Mouse (Mus musculus): ENCODE results near the gene Gabrr3. TPM values are rescaled to one million over a fixed set of nuclear protein-coding genes. Genes with fewer than 3 reads are reported as not detected.

Gene Gabrr3
- 0.10 TPM in 1 of 2 replicates, not detected in the other for polyA plus RNA-seq (2015; fragmentation: Nextera tagmentation; extraction: Ambion mirVana)

DNA sequence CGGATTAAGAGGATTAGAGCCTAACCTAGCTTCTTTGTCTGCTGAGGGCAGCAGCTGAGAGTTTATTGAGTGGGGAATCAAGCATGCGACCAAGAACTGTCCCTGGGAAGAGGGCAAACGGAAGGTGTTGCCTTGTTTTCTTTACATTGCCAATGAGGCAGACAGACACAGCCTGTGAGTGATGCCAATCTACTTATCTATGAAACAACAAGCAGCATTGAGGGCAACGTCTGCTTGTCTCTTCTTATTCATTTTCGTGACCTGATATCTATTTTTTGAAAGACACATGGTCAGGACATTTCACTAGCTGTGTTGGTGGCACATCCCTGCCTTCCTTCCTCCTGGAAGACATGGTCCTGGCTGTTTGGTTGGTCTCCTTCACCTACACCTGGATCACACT lies at the start of gene Gabrr3:
Gene Gabrr3 (plus strand): TSS at position 301 of the 400 bp plus-strand sequence.
- peaks cover 6% of the 10 kb centered on the region; the same call in 1 of the 2 replicates for H3K4me1 ChIP-seq (replicated peaks)
- H3K27me3 ChIP-seq: no peaks in the 10 kb centered on the region
- no peaks in the 10 kb centered on the region for H3K9me3 ChIP-seq
- H3K4me2 ChIP-seq: no peak within 1 kb of the TSS
- no peak within 1 kb of the TSS for H3K9ac ChIP-seq
- ATAC-seq (ENCODE audit: low FRiP score): no peak
- no peak within 1 kb of the TSS for H3K27ac ChIP-seq
- WGBS: 59% methylated on average over 5 of the region's 5 CpGs
- no peak within 1 kb of the TSS for H3K4me3 ChIP-seq
- no peaks in the 10 kb centered on the region for H3K36me3 ChIP-seq

DNA sequence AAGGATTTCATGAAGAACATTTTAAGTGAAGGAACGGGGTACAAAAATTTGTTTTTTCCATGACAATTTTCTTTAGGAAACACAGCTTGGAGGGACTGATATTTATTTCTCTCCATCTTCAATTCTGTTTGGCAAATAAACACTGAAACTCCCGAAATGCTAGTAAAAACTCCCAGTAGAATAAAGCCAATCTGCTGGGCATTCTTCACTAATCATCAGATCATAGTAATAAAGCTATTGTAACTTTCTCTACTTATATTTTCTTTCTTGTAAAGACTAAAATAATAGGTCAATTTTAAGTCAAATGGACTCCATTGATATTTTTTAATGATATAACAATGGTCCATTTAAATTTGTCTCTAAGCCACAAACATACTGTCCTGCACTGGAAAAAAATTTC lies 43.2 kb upstream of the Gabrr3 start, which contains the start of gene Olfr209:
Gene Olfr209 (minus strand): TSS at position 101 of the 400 bp plus-strand sequence.
- no peak for ATAC-seq (ENCODE audit: low FRiP score)
- no peak within 1 kb of the TSS for H3K9ac ChIP-seq
- 82% methylated on average over 2 of the region's 2 CpGs for WGBS
- H3K27me3 ChIP-seq: no peaks in the 10 kb centered on the region
- H3K9me3 ChIP-seq: no peaks in the 10 kb centered on the region
- H3K4me3 ChIP-seq: no peak within 1 kb of the TSS
- no peaks in the 10 kb centered on the region for H3K4me1 ChIP-seq (replicated peaks)
- no peak within 1 kb of the TSS for H3K4me2 ChIP-seq
- H3K27ac ChIP-seq: no peak within 1 kb of the TSS
- H3K36me3 ChIP-seq: no peaks in the 10 kb centered on the region

DNA sequence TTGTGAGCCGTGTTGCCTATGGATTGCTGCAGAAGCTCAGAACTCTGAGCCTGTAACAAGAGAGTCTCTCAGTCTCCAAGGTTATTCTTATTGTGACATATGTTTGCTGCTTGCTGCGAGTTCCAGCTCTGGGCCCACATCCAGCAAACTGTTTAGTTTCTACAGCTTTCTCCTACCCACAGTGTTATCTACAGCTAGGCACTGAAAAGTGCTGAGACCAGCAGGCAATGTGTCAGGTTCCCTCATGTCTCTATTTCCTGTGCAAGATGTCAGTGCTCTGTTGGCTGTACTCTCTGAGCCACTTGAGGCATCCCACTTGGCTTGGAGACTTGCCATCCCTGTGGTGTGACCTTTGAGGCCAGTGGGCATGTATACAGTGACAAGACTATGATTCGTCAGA lies 13.8 kb upstream of the Gabrr3 start:
- H3K36me3 ChIP-seq: no peaks in the 10 kb centered on the region
- no peak overlapping the region for H3K4me2 ChIP-seq
- no peak overlapping the region for H3K4me3 ChIP-seq
- no peak for ATAC-seq (ENCODE audit: low FRiP score)
- H3K4me1 ChIP-seq (replicated peaks): no peaks in the 10 kb centered on the region
- H3K27ac ChIP-seq: no peak overlapping the region
- H3K9me3 ChIP-seq: 0 out of 2 replicates have a peak, but pooled peaks cover 5% of the 10 kb centered on the region
- WGBS: 80% methylated on average over 3 of the region's 3 CpGs
- no peaks in the 10 kb centered on the region for H3K27me3 ChIP-seq
- H3K9ac ChIP-seq: no peak overlapping the region

GRCm38 (mm10) chr16:59401102-59401501 lies 6.0 kb upstream of the Gabrr3 start:
- ATAC-seq (ENCODE audit: low FRiP score): no peak
- Histone ChIP-seq H3K27me3 (no peaks in the 10 kb centered on the region), H3K4me2 (no peak overlapping the region), H3K9me3 (0 out of 2 replicates have a peak, but pooled peaks cover 5% of the 10 kb centered on the region), H3K36me3 (no peaks in the 10 kb centered on the region), H3K9ac (no peak overlapping the region), H3K27ac (no peak overlapping the region), H3K4me3 (no peak overlapping the region), H3K4me1 (replicated peaks) (no peaks in the 10 kb centered on the region)
- 74% methylated on average over 7 of the region's 7 CpGs for WGBS

DNA sequence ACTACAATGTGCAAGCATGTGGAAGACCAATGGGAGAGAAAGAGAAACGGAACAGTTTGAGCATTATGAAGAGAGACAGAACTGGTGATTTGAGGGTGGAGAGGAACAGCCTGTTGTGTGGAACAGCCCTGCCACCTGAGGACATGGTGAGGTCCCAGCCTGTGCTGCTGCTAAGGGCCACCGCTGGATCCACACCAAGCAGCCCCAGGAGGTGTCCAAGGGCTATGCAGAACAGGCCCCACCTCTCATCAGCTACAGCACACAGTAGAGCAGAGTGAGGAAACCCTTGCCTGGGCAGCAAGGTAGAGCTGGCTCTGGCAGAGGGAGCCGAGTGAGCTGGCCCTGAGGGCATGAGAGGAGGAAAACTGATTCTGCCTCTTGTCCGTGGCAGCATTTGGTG lies 5.1 kb upstream of the Gabrr3 start:
- 0 out of 2 replicates have a peak, but pooled peaks cover 5% of the 10 kb centered on the region for H3K9me3 ChIP-seq
- no peaks in the 10 kb centered on the region for H3K36me3 ChIP-seq
- no peak overlapping the region for H3K27ac ChIP-seq
- no peak overlapping the region for H3K4me3 ChIP-seq
- no peaks in the 10 kb centered on the region for H3K4me1 ChIP-seq (replicated peaks)
- WGBS: 83% methylated on average over 4 of the region's 4 CpGs
- H3K4me2 ChIP-seq: no peak overlapping the region
- H3K9ac ChIP-seq: no peak overlapping the region
- H3K27me3 ChIP-seq: no peaks in the 10 kb centered on the region
- no peak for ATAC-seq (ENCODE audit: low FRiP score)

GRCm38 (mm10) chr16:59403684-59404083 lies 3.4 kb upstream of the Gabrr3 start:
- no peak overlapping the region for H3K9ac ChIP-seq
- no peaks in the 10 kb centered on the region for H3K9me3 ChIP-seq
- H3K4me3 ChIP-seq: no peak overlapping the region
- no peak overlapping the region for H3K27ac ChIP-seq
- H3K27me3 ChIP-seq: no peaks in the 10 kb centered on the region
- peak; percentile 64 for ATAC-seq (ENCODE audit: low FRiP score)
- no peak overlapping the region for H3K4me2 ChIP-seq
- H3K36me3 ChIP-seq: no peaks in the 10 kb centered on the region
- H3K4me1 ChIP-seq (replicated peaks): no peaks in the 10 kb centered on the region
- WGBS: 20% methylated on average over 4 of the region's 4 CpGs

- 80% methylated on average over 9 of the region's 9 CpGs for WGBS
Observed at GRCm38 (mm10) chr16:59404798-59405197, 2.3 kb upstream of the Gabrr3 start.

DNA sequence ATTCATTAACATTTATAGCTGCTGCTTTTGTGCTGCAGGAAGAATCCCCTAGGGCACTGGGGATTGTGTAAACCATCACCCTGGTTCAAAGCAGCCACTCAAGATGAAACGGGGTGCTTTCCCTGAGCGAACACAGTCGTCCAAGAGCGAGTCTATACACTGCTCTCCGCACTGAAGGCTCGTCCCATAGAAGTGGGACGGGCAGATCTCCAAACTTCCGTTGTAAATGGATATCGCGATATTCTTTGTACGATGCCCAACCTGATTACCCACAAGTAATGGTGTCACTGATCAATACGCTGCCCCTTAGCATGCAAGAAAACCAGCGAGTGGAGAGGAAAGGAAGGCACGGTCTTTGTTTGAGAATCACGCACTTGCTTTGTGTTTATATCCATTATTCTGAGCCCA lies 2.2 kb downstream of the Gabrr3 start:
- Histone ChIP-seq H3K4me2 (peak overlapping the region; percentile 15; the same call in 1 of the 2 replicates), H3K9ac (no peak overlapping the region), H3K27me3 (no peaks in the 10 kb centered on the region), H3K9me3 (no peaks in the 10 kb centered on the region), H3K36me3 (no peaks in the 10 kb centered on the region), H3K4me3 (no peak overlapping the region), H3K27ac (peak overlapping the region; percentile 66), H3K4me1 (replicated peaks) (peaks cover 6% of the 10 kb centered on the region; the same call in 1 of the 2 replicates)
- 42% methylated on average over 15 of the region's 15 CpGs for WGBS
- ATAC-seq (ENCODE audit: low FRiP score): peak; percentile 82

More at GRCm38 (mm10) chr16:59404798-59405197, 2.3 kb upstream of the Gabrr3 start:
- H3K4me1 ChIP-seq (replicated peaks): peaks cover 6% of the 10 kb centered on the region; the same call in 1 of the 2 replicates
- H3K27me3 ChIP-seq: no peaks in the 10 kb centered on the region
- no peaks in the 10 kb centered on the region for H3K9me3 ChIP-seq
- no peak overlapping the region for H3K4me2 ChIP-seq
- H3K9ac ChIP-seq: no peak overlapping the region
- H3K27ac ChIP-seq: no peak overlapping the region
- H3K36me3 ChIP-seq: no peaks in the 10 kb centered on the region
- no peak for ATAC-seq (ENCODE audit: low FRiP score)
- no peak overlapping the region for H3K4me3 ChIP-seq

DNA sequence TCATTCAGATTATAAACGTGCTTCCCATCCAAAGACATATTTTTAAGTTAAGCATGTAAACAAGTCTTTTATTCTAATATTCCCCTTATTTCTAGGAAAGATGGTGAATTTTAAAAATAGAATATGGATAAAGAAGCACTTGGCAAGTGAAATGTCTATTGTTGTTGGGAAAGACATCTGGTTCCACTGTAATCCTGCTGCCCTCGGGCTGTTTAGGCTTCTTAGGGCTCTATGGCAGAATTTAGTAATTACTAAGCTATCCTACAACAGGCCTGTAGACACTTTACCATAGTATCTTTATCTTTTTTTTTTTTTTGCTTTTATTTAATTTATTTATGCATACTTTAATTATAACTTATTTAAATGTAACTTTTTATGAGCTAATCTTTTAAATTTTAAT lies 2.7 kb downstream of the Gabrr3 start:
- Histone ChIP-seq H3K4me1 (replicated peaks) (peaks cover 6% of the 10 kb centered on the region; the same call in 1 of the 2 replicates), H3K27ac (peak overlapping the region; percentile 66)
- WGBS: 63% methylated on average over 2 of the region's 2 CpGs

GRCm38 (mm10) chr16:59413475-59413874 lies 6.3 kb downstream of the Gabrr3 start:
- no peaks in the 10 kb centered on the region for H3K27me3 ChIP-seq
- no peaks in the 10 kb centered on the region for H3K9me3 ChIP-seq
- H3K36me3 ChIP-seq: no peaks in the 10 kb centered on the region
- WGBS: 68% methylated on average over 4 of the region's 4 CpGs
- no peak overlapping the region for H3K9ac ChIP-seq
- no peak overlapping the region for H3K4me3 ChIP-seq
- peaks cover 6% of the 10 kb centered on the region; the same call in 1 of the 2 replicates for H3K4me1 ChIP-seq (replicated peaks)
- H3K27ac ChIP-seq: no peak overlapping the region
- no peak for ATAC-seq (ENCODE audit: low FRiP score)
- H3K4me2 ChIP-seq: no peak overlapping the region

More for the DNA sequence above, 2.7 kb downstream of the Gabrr3 start:
- H3K36me3 ChIP-seq: no peaks in the 10 kb centered on the region
- no peak overlapping the region for H3K4me3 ChIP-seq
- ATAC-seq (ENCODE audit: low FRiP score): no peak
- H3K9ac ChIP-seq: no peak overlapping the region
- H3K9me3 ChIP-seq: no peaks in the 10 kb centered on the region
- no peak overlapping the region for H3K4me2 ChIP-seq
- H3K27me3 ChIP-seq: no peaks in the 10 kb centered on the region

DNA sequence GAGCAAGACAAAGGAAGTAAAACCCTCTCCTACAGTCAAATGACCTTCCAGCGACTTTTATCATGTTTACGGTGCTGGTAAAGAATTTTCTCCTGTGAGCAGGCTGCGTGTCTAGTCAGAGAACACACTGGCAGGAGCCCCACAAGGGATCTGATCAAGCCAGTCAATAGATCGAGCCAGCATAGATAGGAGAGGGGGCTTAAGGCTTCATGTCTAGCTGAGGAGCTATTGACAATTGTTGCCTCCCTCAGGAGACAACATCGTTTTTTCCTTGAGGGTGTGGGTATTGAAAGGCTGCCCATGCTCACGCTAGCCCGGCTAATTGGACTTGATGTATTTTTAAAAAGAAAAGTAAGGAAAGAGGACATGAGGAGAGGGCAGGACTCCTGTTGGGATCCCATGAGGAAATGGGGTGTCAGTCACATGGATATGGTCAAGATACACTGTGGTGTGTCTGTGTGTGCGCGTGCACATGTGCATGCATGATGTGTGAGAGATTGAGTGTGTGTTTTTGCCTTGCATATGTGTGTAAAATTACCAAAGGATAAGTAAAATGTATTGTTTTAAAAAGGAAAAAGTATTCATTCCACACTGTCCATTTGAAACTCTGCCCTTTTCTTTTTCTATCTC lies 13.2 kb downstream of the Gabrr3 start:
- Histone ChIP-seq H3K4me3 (no peak overlapping the region), H3K27me3 (no peaks in the 10 kb centered on the region), H3K36me3 (no peaks in the 10 kb centered on the region), H3K4me2 (no peak overlapping the region), H3K9me3 (no peaks in the 10 kb centered on the region), H3K27ac (no peak overlapping the region), H3K9ac (no peak overlapping the region), H3K4me1 (replicated peaks) (peaks cover 12% of the 10 kb centered on the region)
- 65% methylated on average over 9 of the region's 9 CpGs for WGBS
- ATAC-seq (ENCODE audit: low FRiP score): peak; percentile 57; the same call in 1 of the 2 replicates

- no peak overlapping the region for H3K4me3 ChIP-seq
- H3K4me2 ChIP-seq: no peak overlapping the region
- H3K4me1 ChIP-seq (replicated peaks): peaks cover 12% of the 10 kb centered on the region
- ATAC-seq (ENCODE audit: low FRiP score): peak; percentile 85
- 12% methylated on average over 6 of the region's 6 CpGs for WGBS
- H3K27me3 ChIP-seq: no peaks in the 10 kb centered on the region
- H3K9ac ChIP-seq: no peak overlapping the region
- no peak overlapping the region for H3K27ac ChIP-seq
- no peaks in the 10 kb centered on the region for H3K9me3 ChIP-seq
- H3K36me3 ChIP-seq: no peaks in the 10 kb centered on the region
Observed at GRCm38 (mm10) chr16:59420867-59421251, 13.7 kb downstream of the Gabrr3 start.

Measured in hindbrain, embryonic 13.5 days (tissue).